Mouse (Mus musculus): ENCODE results near the gene Ssc5d. TPM values are rescaled to one million over a fixed set of nuclear protein-coding genes. Genes with fewer than 3 reads are reported as not detected.

Gene Ssc5d
- polyA plus RNA-seq, 1 experiment from 2014 or later: 0.62 TPM

- ATAC-seq (ENCODE audit: insufficient number of reproducible peaks, insufficient read depth, low FRiP score, low TSS enrichment, low read depth): no peak
- Histone ChIP-seq H3K4me2 (no peak overlapping the region), H3K9ac (no peak overlapping the region), H3K4me3 (no peak overlapping the region), H3K27ac (no peak overlapping the region), H3K4me1 (peaks cover 8% of the 10 kb centered on the region), H3K36me3 (no peaks in the 10 kb centered on the region), H3K27me3 (peaks cover 29% of the 10 kb centered on the region), H3K9me3 (peaks cover 4% of the 10 kb centered on the region; the same call in 1 of the 2 replicates)
- WGBS: 47% methylated on average over 8 of the region's 8 CpGs
Observed at GRCm38 (mm10) chr7:4901171-4901570, 24.4 kb upstream of the Ssc5d start.

- Histone ChIP-seq H3K9ac (no peak overlapping the region), H3K4me2 (no peak overlapping the region), H3K4me1 (peaks cover 8% of the 10 kb centered on the region), H3K4me3 (no peak overlapping the region), H3K36me3 (no peaks in the 10 kb centered on the region), H3K27me3 (peaks cover 29% of the 10 kb centered on the region), H3K9me3 (peaks cover 4% of the 10 kb centered on the region; the same call in 1 of the 2 replicates), H3K27ac (no peak overlapping the region)
- WGBS: 85% methylated on average over 9 of the region's 9 CpGs
- ATAC-seq (ENCODE audit: insufficient number of reproducible peaks, insufficient read depth, low FRiP score, low TSS enrichment, low read depth): no peak
Observed at GRCm38 (mm10) chr7:4902404-4902803, 23.2 kb upstream of the Ssc5d start.

GRCm38 (mm10) chr7:4906466-4906950, 19.1 kb upstream of the Ssc5d start, which contains the start of gene Gm36210:
Gene Gm36210 (minus strand): TSS chr7:4906516.
- ATAC-seq (ENCODE audit: insufficient number of reproducible peaks, insufficient read depth, low FRiP score, low TSS enrichment, low read depth): no peak
- no peaks in the 10 kb centered on the region for H3K9me3 ChIP-seq
- H3K4me1 ChIP-seq: no peaks in the 10 kb centered on the region
- H3K36me3 ChIP-seq: no peaks in the 10 kb centered on the region
- H3K4me2 ChIP-seq: no peak within 1 kb of the TSS
- H3K27ac ChIP-seq: no peak within 1 kb of the TSS
- no peak within 1 kb of the TSS for H3K9ac ChIP-seq
- no peaks in the 10 kb centered on the region for H3K27me3 ChIP-seq
- no peak within 1 kb of the TSS for H3K4me3 ChIP-seq
- 63% methylated on average over 10 of the region's 10 CpGs for WGBS

- H3K27ac ChIP-seq: peak overlapping the region; percentile 51; the same call in 1 of the 2 replicates
- H3K4me2 ChIP-seq: no peak overlapping the region
- H3K4me1 ChIP-seq: peaks cover 13% of the 10 kb centered on the region
- no peak overlapping the region for H3K4me3 ChIP-seq
- no peaks in the 10 kb centered on the region for H3K36me3 ChIP-seq
- 31% methylated on average over 9 of the region's 9 CpGs for WGBS
- no peaks in the 10 kb centered on the region for H3K27me3 ChIP-seq
- H3K9me3 ChIP-seq: no peaks in the 10 kb centered on the region
- no peak overlapping the region for H3K9ac ChIP-seq
- ATAC-seq (ENCODE audit: insufficient number of reproducible peaks, insufficient read depth, low FRiP score, low TSS enrichment, low read depth): no peak
Observed at GRCm38 (mm10) chr7:4911561-4911960, 14.0 kb upstream of the Ssc5d start.

- H3K4me1 ChIP-seq: peaks cover 18% of the 10 kb centered on the region
- no peaks in the 10 kb centered on the region for H3K27me3 ChIP-seq
- no peak for ATAC-seq (ENCODE audit: insufficient number of reproducible peaks, insufficient read depth, low FRiP score, low TSS enrichment, low read depth)
- 63% methylated on average over 5 of the region's 5 CpGs for WGBS
- peak overlapping the region; percentile 51; the same call in 1 of the 2 replicates for H3K27ac ChIP-seq
- H3K36me3 ChIP-seq: 0 out of 2 replicates have a peak, but pooled peaks cover 1% of the 10 kb centered on the region
- H3K9ac ChIP-seq: no peak overlapping the region
- H3K9me3 ChIP-seq: no peaks in the 10 kb centered on the region
- H3K4me3 ChIP-seq: no peak overlapping the region
- no peak overlapping the region for H3K4me2 ChIP-seq
Observed at GRCm38 (mm10) chr7:4912248-4912647, 13.3 kb upstream of the Ssc5d start.

- no peaks in the 10 kb centered on the region for H3K9me3 ChIP-seq
- WGBS: under 1% methylated on average over 56 of the region's 56 CpGs
- H3K4me1 ChIP-seq: peaks cover 18% of the 10 kb centered on the region
- H3K4me3 ChIP-seq: peak within 1 kb of the TSS; percentile 63
- peak within 1 kb of the TSS; percentile 87 for H3K9ac ChIP-seq
- H3K4me2 ChIP-seq: peak within 1 kb of the TSS; percentile 68
- ATAC-seq (ENCODE audit: insufficient number of reproducible peaks, insufficient read depth, low FRiP score, low TSS enrichment, low read depth): peak; percentile 82
- H3K36me3 ChIP-seq: peaks cover 30% of the 10 kb centered on the region
- peak within 1 kb of the TSS; percentile 99 for H3K27ac ChIP-seq
- no peaks in the 10 kb centered on the region for H3K27me3 ChIP-seq
Observed at GRCm38 (mm10) chr7:4915007-4915665, 10.4 kb upstream of the Ssc5d start, which contains the start of gene Zfp628. Gene Zfp628 (plus strand): TSS chr7:4915217.

GRCm38 (mm10) chr7:4915669-4916416, 9.7 kb upstream of the Ssc5d start:
- peaks cover 37% of the 10 kb centered on the region for H3K36me3 ChIP-seq
- H3K9ac ChIP-seq: peak overlapping the region; percentile 87
- no peaks in the 10 kb centered on the region for H3K27me3 ChIP-seq
- H3K4me3 ChIP-seq: peak overlapping the region; percentile 63
- ATAC-seq (ENCODE audit: insufficient number of reproducible peaks, insufficient read depth, low FRiP score, low TSS enrichment, low read depth): peak; percentile 27; the same call in 1 of the 2 replicates
- 17% methylated on average over 14 of the region's 14 CpGs for WGBS
- peak overlapping the region; percentile 99 for H3K27ac ChIP-seq
- H3K4me1 ChIP-seq: peaks cover 18% of the 10 kb centered on the region
- H3K9me3 ChIP-seq: no peaks in the 10 kb centered on the region
- peak overlapping the region; percentile 68 for H3K4me2 ChIP-seq

- Histone ChIP-seq H3K4me2 (no peak overlapping the region), H3K27ac (no peak overlapping the region), H3K9me3 (no peaks in the 10 kb centered on the region), H3K4me3 (no peak overlapping the region), H3K4me1 (peaks cover 32% of the 10 kb centered on the region), H3K27me3 (no peaks in the 10 kb centered on the region), H3K36me3 (peaks cover 43% of the 10 kb centered on the region), H3K9ac (0 out of 2 replicates have a peak overlapping the region, but pooled peaks have one; percentile 87)
- ATAC-seq (ENCODE audit: insufficient number of reproducible peaks, insufficient read depth, low FRiP score, low TSS enrichment, low read depth): no peak
- WGBS: 92% methylated on average over 2 of the region's 2 CpGs
Observed at GRCm38 (mm10) chr7:4917494-4917893, 8.1 kb upstream of the Ssc5d start.

- no peak overlapping the region for H3K27ac ChIP-seq
- no peak for ATAC-seq (ENCODE audit: insufficient number of reproducible peaks, insufficient read depth, low FRiP score, low TSS enrichment, low read depth)
- no peak overlapping the region for H3K4me3 ChIP-seq
- H3K4me2 ChIP-seq: no peak overlapping the region
- WGBS: 91% methylated on average over 15 of the region's 15 CpGs
- no peaks in the 10 kb centered on the region for H3K27me3 ChIP-seq
- peaks cover 44% of the 10 kb centered on the region for H3K4me1 ChIP-seq
- peaks cover 43% of the 10 kb centered on the region for H3K36me3 ChIP-seq
- no peaks in the 10 kb centered on the region for H3K9me3 ChIP-seq
- H3K9ac ChIP-seq: no peak overlapping the region
Observed at GRCm38 (mm10) chr7:4918681-4919080, 6.9 kb upstream of the Ssc5d start.

GRCm38 (mm10) chr7:4919096-4919495, 6.5 kb upstream of the Ssc5d start:
- Histone ChIP-seq H3K4me3 (no peak overlapping the region), H3K27me3 (no peaks in the 10 kb centered on the region), H3K27ac (no peak overlapping the region), H3K4me2 (no peak overlapping the region), H3K4me1 (peaks cover 48% of the 10 kb centered on the region), H3K36me3 (peaks cover 43% of the 10 kb centered on the region), H3K9me3 (no peaks in the 10 kb centered on the region), H3K9ac (no peak overlapping the region)
- WGBS: 88% methylated on average over 21 of the region's 21 CpGs
- ATAC-seq (ENCODE audit: insufficient number of reproducible peaks, insufficient read depth, low FRiP score, low TSS enrichment, low read depth): no peak

- no peak for ATAC-seq (ENCODE audit: insufficient number of reproducible peaks, insufficient read depth, low FRiP score, low TSS enrichment, low read depth)
- Histone ChIP-seq H3K36me3 (peaks cover 43% of the 10 kb centered on the region), H3K4me1 (peaks cover 51% of the 10 kb centered on the region), H3K9me3 (no peaks in the 10 kb centered on the region), H3K9ac (no peak overlapping the region), H3K27ac (no peak overlapping the region), H3K4me2 (no peak overlapping the region), H3K27me3 (no peaks in the 10 kb centered on the region), H3K4me3 (no peak overlapping the region)
- WGBS: 90% methylated on average over 21 of the region's 21 CpGs
Observed at GRCm38 (mm10) chr7:4919971-4920370, 5.6 kb upstream of the Ssc5d start.

Data from embryonic facial prominence, embryonic 13.5 days (tissue).